Mouse (Mus musculus) ovary, postnatal 14 days (tissue): ENCODE results near the gene Khnyn.

ENCODE experiments used
- DNase-seq: peaks from one replicate; pipeline ENCODE4 v3.0.0; 2022; ENCODE audit warnings: low spot score

Gene Khnyn

GRCm38 (mm10) chr14:55873242-55873713, 11.5 kb upstream of the Khnyn start:
- no peak for DNase-seq

DNA sequence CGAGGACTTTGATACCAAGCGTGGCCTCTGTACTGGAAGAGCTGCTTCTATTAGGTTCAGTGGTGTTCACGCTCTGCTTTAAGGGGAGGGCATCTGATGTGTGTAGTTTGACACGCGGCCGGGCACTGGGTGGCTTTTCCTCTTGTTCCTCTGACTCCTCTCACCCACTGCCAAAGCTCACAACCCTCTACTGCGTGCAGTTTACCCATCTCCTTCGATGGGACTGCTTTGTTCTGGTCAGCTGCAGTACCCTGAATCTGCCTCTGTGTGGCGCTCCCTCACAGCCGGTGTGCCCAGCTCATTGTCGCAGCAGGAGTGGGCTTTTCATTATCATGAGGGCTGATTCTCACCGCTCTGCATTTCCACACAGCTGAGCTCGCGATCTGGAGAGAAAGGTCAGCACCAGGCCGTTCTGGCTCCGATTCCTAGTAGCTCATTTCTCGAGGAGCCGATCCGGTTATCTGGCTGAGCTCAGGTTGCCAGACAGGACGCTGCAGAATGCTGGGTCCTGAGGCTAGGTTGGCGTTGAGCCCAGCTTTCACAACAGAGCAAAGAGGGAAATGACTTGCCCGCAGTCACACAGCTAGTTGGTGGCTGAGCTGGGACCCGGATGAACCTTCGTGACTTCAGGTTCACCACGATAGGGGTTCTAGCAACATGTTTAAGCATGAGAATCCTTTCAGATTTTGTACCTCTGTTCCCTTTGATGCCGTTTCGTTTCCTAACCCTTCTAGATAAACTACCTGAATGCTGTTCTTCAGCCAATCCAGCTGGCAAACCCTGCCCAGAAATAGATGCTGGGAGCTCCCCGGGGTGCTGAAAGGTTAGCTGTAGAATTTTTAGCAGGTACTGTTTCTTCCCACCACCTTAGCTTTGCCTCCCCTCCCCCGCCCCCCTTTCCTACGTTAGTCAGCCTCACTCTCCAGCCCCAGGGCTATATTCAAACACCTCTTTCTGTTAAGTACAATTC, 10.7 kb upstream of the Khnyn start:
- DNase-seq = peak; percentile 77

DNA sequence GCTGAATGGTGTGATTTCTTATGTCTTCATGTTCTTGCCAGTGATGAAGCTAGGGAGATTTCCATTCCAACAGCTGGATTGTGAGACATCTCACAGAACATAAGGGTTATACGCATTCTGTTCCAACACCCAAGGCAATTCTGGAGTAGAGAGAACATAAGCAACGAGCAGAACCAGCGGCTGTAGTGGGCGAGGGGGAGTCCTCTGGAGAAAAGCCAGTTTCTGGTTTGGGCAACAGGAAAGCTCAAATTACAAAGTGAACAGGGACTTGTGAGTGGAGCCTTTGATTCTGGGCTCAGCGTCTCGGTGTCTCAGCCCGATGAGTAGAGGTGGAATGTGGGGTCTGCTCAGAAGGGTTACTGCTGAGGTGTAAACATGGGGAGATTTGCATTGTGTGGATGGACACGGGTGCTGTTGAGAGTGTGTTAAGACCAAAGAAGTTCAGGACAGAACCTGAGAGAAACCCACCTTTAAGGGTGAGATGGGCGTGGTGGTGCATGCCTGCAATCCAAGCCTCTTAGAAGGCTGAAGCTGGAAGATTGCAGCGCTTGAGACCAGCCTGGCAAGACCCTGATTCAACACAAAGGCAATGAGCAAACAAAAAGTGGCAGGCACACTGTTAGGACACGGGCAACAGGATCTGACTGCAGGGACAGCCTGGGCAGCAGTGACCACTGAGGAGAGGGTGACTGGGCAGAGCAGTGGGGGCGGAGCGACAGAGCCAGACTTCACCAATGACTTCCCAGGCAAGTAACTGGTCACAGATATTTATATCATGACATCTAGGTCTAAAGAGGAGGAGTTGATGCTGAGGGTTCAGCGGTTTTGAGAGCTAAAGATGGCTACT, 7.1 kb upstream of the Khnyn start:
- DNase-seq = no peak

DNA sequence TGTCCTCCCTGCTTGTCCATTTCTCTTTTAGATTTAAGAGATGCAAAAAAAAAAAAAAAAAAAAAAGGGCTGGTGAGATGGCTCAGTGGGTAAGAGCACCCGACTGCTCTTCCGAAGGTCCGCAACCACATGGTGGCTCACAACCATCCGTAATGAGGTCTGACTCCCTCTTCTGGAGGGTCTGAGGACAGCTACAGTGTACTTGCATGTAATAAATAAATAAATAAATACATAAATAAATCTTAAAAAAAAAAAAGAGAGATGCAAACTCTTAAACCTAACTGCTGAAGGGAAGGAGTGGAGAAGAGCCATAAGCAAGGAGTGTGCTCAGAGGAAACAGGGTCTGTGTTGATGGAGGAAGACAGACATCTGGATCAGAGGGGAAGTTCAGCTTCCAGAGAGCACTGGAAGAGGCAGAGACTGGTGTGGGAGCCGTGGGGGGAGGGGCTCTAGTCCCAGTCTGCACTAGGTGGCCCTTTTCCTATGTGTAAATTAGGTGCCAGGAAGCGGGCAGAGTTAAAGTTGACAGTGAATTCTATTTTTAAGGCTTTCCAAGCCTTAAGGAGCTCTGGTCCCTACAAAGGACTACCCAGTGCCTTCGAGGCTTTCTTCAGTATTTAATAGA, 6.3 kb upstream of the Khnyn start:
- DNase-seq = no peak

DNA sequence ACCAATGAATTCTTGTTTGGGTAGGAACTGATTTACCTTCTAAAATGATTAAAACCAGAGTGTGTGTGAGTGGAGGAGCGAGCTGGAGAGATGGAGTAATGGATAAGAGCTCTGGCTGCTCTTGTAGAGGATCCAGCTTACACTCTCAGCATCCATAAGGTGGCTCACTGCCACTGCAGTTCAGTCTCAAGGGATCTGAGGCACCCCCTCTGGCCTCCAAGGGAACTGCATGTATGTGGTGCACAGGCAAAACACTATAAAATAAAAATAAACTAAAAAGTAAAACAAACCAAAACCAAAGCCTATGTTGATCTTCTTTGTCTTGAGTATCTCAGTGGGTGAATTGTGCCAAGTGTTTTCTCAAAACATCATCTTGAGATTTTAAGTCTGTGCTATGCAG, 5.1 kb upstream of the Khnyn start:
- peak; percentile 63 for DNase-seq

DNA sequence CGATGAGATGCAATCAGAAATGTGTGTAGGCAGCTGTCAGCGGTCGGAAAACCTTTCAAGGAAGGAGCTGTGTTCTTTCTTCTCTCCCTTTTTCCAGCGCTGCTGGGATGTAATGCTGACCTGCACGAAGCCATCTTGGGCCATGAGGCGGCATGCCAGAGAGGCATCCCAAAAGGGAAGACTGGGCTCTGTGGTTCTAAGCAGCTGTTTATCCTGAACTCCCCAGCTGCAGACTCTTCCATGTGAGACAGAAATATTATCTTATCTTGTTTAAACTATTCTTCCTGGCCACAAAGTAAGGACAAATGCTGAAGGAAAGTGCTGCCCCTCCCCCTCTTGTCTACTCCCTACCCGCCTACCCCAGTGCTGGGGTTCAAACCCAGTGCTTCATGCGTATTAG, 3.8 kb upstream of the Khnyn start:
- DNase-seq = no peak

- no peak for DNase-seq
Measured at GRCm38 (mm10) chr14:55882171-55882641, 2.5 kb upstream of the Khnyn start.

- DNase-seq = no peak
Measured at GRCm38 (mm10) chr14:55883149-55883661, 1.5 kb upstream of the Khnyn start.

GRCm38 (mm10) chr14:55883663-55884062, 1.1 kb upstream of the Khnyn start:
- no peak for DNase-seq

- peak; percentile 62 for DNase-seq
Measured at GRCm38 (mm10) chr14:55884166-55884565, 581 bp upstream of the Khnyn start, which contains the start of gene Cbln3. Gene Cbln3 (minus strand): TSS chr14:55884392.

- peak; percentile 38 for DNase-seq
Measured at GRCm38 (mm10) chr14:55885114-55885790, 505 bp downstream of the Khnyn start.

- peak; percentile 43 for DNase-seq
Measured at GRCm38 (mm10) chr14:55885791-55886271, 1.1 kb downstream of the Khnyn start.

DNA sequence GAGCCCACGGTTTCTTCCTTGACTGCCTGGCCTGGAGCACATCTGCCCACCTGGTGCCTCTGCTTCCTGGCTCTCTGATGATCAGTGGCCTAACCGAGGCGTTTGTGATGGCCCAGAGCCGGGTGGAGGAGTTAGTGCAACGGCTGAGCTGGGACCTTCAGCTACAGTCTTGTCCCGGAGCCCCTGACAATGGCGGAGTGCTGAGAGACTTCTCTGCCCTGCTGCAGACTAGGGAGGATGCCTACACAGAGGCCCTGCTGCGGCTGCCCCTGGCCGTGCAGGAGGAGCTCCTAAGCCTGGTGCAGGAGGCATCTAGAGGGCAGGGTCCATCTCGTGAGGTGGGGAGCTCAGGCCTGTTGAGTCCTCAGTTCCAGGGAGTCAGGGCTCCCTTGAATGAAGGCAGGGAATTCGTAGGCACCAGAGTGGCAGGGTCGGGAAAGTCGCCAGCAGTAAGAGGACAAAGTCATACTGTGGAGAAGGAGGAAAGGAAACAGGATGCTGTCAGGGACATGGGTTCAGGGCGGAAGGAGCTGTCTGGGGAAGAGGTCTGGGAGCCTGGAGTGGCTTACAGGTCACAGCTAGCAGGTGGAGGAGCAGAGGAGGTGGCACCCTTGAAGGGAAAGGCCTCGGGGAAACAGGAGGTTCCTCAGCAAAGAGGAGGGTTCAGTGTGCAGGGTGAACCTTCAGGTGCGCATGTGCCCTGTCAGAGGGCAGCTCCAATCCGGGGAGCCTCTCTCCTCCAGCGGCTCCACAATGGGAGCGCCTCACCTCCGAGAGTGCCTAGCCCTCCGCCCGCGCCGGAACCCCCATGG, 2.0 kb downstream of the Khnyn start:
- DNase-seq = no peak

GRCm38 (mm10) chr14:55897671-55898070, 12.9 kb downstream of the Khnyn start:
- no peak for DNase-seq

- DNase-seq = no peak
Measured at GRCm38 (mm10) chr14:55898947-55899346, 14.2 kb downstream of the Khnyn start.

DNA sequence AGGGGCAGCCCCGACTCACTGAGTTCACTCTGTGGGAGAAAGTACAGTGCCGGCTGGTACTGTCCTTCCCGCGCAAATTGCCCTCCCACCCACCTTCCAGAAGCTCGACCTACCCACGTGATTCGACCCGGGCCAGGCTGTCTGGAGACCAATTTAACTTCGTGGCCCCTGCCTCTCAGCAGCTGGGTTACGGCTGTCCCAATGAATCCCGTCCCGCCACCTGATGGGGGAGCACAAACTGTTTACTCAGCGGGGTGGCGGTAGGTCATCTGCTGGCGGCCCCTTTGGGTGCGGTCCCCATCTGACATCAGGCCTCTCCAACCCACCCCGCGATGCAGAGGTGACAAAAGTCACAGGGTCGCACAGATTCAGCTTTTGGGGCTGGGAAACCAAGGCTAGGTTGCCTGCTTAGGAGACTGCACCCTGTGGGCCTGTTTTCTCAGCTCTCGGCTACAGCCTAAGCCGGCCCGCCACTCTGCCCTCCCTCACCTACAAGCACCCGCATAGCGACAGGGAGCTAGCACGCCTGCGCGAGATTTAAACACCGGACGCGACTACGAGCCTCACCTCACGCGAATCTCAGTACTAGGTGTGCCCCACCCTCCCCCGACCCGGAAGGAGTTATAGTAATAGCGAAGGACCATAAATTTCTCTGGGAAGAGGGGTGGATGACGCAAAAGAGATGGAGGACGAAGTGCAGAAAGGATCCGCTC, 15.1 kb downstream of the Khnyn start, which contains the start of gene Sdr39u1:
Gene Sdr39u1, minus strand, starts transcription at position 593 of the 713 bp plus-strand sequence.
- DNase-seq = peak; percentile 79

GRCm38 (mm10) chr14:55900414-55900755, 15.6 kb downstream of the Khnyn start:
- DNase-seq = no peak

DNA sequence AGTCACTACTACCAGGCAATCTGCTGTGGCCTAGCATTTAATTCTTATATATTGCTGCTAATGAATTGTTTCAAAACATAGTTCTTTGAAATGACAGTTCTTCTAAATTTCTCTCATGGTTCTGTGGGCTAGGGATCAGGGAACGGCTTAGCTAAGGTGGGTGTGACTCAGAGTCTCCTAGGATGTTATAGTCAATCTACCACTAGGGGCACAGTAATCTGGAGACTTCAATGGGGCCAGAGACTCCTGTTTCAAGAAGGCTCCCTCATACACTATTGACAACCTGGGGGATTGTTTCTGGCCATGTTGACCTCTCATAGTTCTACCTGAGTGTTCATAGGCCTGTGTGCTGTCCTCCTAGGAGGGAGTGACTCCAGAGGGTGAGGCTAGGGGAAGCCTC, 20.8 kb downstream of the Khnyn start:
- DNase-seq = no peak

DNA sequence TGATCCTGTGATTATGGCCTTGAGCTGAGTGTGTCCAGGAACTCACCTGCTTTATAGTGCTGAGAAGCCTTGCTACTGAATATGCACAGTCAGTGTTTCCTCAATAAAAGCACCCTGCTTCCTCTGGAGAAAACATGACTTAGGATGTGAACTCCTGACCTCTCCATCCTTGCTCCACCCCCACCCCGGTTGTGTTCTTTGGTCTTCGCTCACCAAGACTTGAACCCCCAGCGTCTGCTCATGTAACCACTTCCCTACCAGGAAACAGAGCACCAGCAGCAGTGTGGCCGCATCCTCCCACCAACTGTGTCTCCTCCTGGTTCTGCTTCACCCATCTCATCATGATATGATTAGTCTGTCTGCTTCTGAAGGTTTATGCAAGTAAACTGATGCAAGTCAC, 28.7 kb downstream of the Khnyn start:
- no peak for DNase-seq
